Mouse (Mus musculus): ENCODE results near the gene Akap10. TPM values are rescaled to one million over a fixed set of nuclear protein-coding genes. Genes with fewer than 3 reads are reported as not detected.
"Not testable (repeated sequence)": the region's sequence is repeated elsewhere in the genome, so short reads cannot be mapped to it uniquely, and the experiment has no call there.

The Akap10 gene
- 53.3 and 56.3 TPM in 2 replicates for total RNA-seq (2017)

- ATAC-seq (ENCODE audit: extremely low read depth, insufficient number of reproducible peaks, low FRiP score, poor library complexity, severe bottlenecking), result peak; percentile 88
These were observed at the start of gene Akap10 for GRCm38 (mm10) chr11:61930098-61930517. Gene Akap10, minus strand, starts transcription at chr11:61930252.

- no peak for ATAC-seq (ENCODE audit: extremely low read depth, insufficient number of reproducible peaks, low FRiP score, poor library complexity, severe bottlenecking)
These were observed 45.7 kb upstream of the Akap10 start for GRCm38 (mm10) chr11:61975783-61976182.

GRCm38 (mm10) chr11:61974106-61974707, 44.2 kb upstream of the Akap10 start:
- no peak for ATAC-seq (ENCODE audit: extremely low read depth, insufficient number of reproducible peaks, low FRiP score, poor library complexity, severe bottlenecking)

GRCm38 (mm10) chr11:61971441-61972221, 41.6 kb upstream of the Akap10 start:
- no peak for ATAC-seq (ENCODE audit: extremely low read depth, insufficient number of reproducible peaks, low FRiP score, poor library complexity, severe bottlenecking)

- ATAC-seq (ENCODE audit: extremely low read depth, insufficient number of reproducible peaks, low FRiP score, poor library complexity, severe bottlenecking), result no peak
These were observed 40.8 kb upstream of the Akap10 start for GRCm38 (mm10) chr11:61970901-61971300.

- ATAC-seq (ENCODE audit: extremely low read depth, insufficient number of reproducible peaks, low FRiP score, poor library complexity, severe bottlenecking), result no peak
These were observed 38.8 kb upstream of the Akap10 start for GRCm38 (mm10) chr11:61968875-61969274.

- no peak for ATAC-seq (ENCODE audit: extremely low read depth, insufficient number of reproducible peaks, low FRiP score, poor library complexity, severe bottlenecking)
These were observed 37.0 kb upstream of the Akap10 start for GRCm38 (mm10) chr11:61967034-61967433.

- no peak for ATAC-seq (ENCODE audit: extremely low read depth, insufficient number of reproducible peaks, low FRiP score, poor library complexity, severe bottlenecking)
These were observed 34.6 kb upstream of the Akap10 start for GRCm38 (mm10) chr11:61964611-61965010.

GRCm38 (mm10) chr11:61963193-61963592, 33.1 kb upstream of the Akap10 start:
- ATAC-seq (ENCODE audit: extremely low read depth, insufficient number of reproducible peaks, low FRiP score, poor library complexity, severe bottlenecking), result no peak

- no peak for ATAC-seq (ENCODE audit: extremely low read depth, insufficient number of reproducible peaks, low FRiP score, poor library complexity, severe bottlenecking)
These were observed 32.6 kb upstream of the Akap10 start for GRCm38 (mm10) chr11:61962684-61963083.

GRCm38 (mm10) chr11:61960096-61960495, 30.0 kb upstream of the Akap10 start:
- ATAC-seq (ENCODE audit: extremely low read depth, insufficient number of reproducible peaks, low FRiP score, poor library complexity, severe bottlenecking), result no peak

- ATAC-seq (ENCODE audit: extremely low read depth, insufficient number of reproducible peaks, low FRiP score, poor library complexity, severe bottlenecking), result not testable (repeated sequence)
These were observed 28.7 kb upstream of the Akap10 start for GRCm38 (mm10) chr11:61958706-61959105.

GRCm38 (mm10) chr11:61957296-61957813, 27.3 kb upstream of the Akap10 start:
- no peak for ATAC-seq (ENCODE audit: extremely low read depth, insufficient number of reproducible peaks, low FRiP score, poor library complexity, severe bottlenecking)

GRCm38 (mm10) chr11:61956572-61957295, 26.7 kb upstream of the Akap10 start, which contains the start of gene Specc1:
Gene Specc1, plus strand, starts transcription at chr11:61956763.
- peak; percentile 83 for ATAC-seq (ENCODE audit: extremely low read depth, insufficient number of reproducible peaks, low FRiP score, poor library complexity, severe bottlenecking)

GRCm38 (mm10) chr11:61955951-61956350, 25.9 kb upstream of the Akap10 start:
- no peak for ATAC-seq (ENCODE audit: extremely low read depth, insufficient number of reproducible peaks, low FRiP score, poor library complexity, severe bottlenecking)

GRCm38 (mm10) chr11:61955136-61955535, 25.1 kb upstream of the Akap10 start:
- no peak for ATAC-seq (ENCODE audit: extremely low read depth, insufficient number of reproducible peaks, low FRiP score, poor library complexity, severe bottlenecking)

GRCm38 (mm10) chr11:61950632-61951031, 20.6 kb upstream of the Akap10 start:
- ATAC-seq (ENCODE audit: extremely low read depth, insufficient number of reproducible peaks, low FRiP score, poor library complexity, severe bottlenecking), result peak; percentile 84

GRCm38 (mm10) chr11:61949315-61949714, 19.3 kb upstream of the Akap10 start:
- ATAC-seq (ENCODE audit: extremely low read depth, insufficient number of reproducible peaks, low FRiP score, poor library complexity, severe bottlenecking), result no peak

- ATAC-seq (ENCODE audit: extremely low read depth, insufficient number of reproducible peaks, low FRiP score, poor library complexity, severe bottlenecking), result no peak
These were observed 16.6 kb upstream of the Akap10 start for GRCm38 (mm10) chr11:61946608-61947007.

Measured in neutrophil, adult 5-6 weeks (primary cell).